Mouse (Mus musculus): ENCODE measurements around the gene Ppp1r1a. TPM values are rescaled to one million over a fixed set of nuclear protein-coding genes. Genes with fewer than 3 reads are reported as not detected.

Ppp1r1a gene
- total RNA-seq, 1 experiment: 14.1 TPM

GRCm38 (mm10) chr15:103484490-103484889, 53.3 kb downstream of the Ppp1r1a start:
- Histone ChIP-seq H3K27ac (ENCODE audit: insufficient read depth, low read depth, low read length, poor library complexity, severe bottlenecking) (no peak overlapping the region), H3K4me1 (ENCODE audit: control insufficient read depth in 2 of 2, insufficient read depth in 2 of 2, low read length in 2 of 2, poor library complexity in 1 of 2) (no peaks in the 10 kb centered on the region)
- TF ChIP-seq CHD2 (IDR thresholded peaks at IDR 0.05; ENCODE audit: low read depth, low read length) (no peak), ZNF384 (IDR thresholded peaks at IDR 0.05; ENCODE audit: low read depth, low read length) (no peak), ZC3H11A (IDR thresholded peaks at IDR 0.05; ENCODE audit: borderline replicate concordance, low read depth, low read length) (no peak), HCFC1 (IDR thresholded peaks at IDR 0.05; ENCODE audit: borderline replicate concordance, insufficient read depth, low read length) (no peak), MAFK (IDR thresholded peaks at IDR 0.05; ENCODE audit: insufficient read depth, low read depth, low read length) (no peak)

DNA sequence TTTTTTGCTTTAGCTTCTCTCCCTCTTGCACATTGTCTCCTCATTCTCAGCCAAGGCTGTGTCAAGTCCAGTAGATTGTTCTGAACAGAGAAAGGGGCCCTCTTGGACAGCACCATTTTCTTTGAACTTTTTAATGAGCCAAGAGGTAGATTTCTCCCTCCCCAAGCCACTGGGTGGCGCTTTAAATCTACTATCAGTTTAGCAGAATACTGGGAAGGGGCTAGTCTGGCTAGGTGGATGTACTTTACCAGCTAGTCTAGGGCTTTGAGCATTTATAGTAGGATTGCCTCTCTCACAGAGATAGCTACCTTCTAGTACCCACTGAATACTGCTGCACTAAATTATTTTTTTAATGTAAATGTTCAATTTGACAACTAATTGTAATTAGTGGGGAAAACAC, 55.3 kb downstream of the Ppp1r1a start:
- TF ChIP-seq MAFK (IDR thresholded peaks at IDR 0.05; ENCODE audit: insufficient read depth, low read depth, low read length): no peak
- TF ChIP-seq ZC3H11A (IDR thresholded peaks at IDR 0.05; ENCODE audit: borderline replicate concordance, low read depth, low read length): peak; percentile 73; the same call in 1 of the 2 replicates
- in situ Hi-C loops (cut with MboI; ENCODE audit: low sequenced_read_pairs in 2 of 2, unreplicated experiment in 2 of 2): no loop called here
- no peak overlapping the region for H3K4me3 ChIP-seq (ENCODE audit: insufficient read depth in 1 of 2, low read depth in 1 of 2, low read length in 2 of 2, poor library complexity in 1 of 2, severe bottlenecking in 1 of 2)
- no peak overlapping the region for H3K27ac ChIP-seq (ENCODE audit: insufficient read depth, low read depth, low read length, poor library complexity, severe bottlenecking)
- peak; percentile 50 for DNase-seq (ENCODE audit: low read depth, low spot score)
- H3K4me1 ChIP-seq (ENCODE audit: control insufficient read depth in 2 of 2, insufficient read depth in 2 of 2, low read length in 2 of 2, poor library complexity in 1 of 2): no peaks in the 10 kb centered on the region
- no peaks in the 10 kb centered on the region for H3K36me3 ChIP-seq (ENCODE audit: control insufficient read depth, insufficient read depth, low read length, poor library complexity, severe bottlenecking)
- H3K9ac ChIP-seq (ENCODE audit: insufficient read depth, low read depth, low read length, poor library complexity, severe bottlenecking): no peak overlapping the region
- no peaks in the 10 kb centered on the region for H3K9me3 ChIP-seq (ENCODE audit: control insufficient read depth, insufficient read depth, low read depth, low read length)

More at GRCm38 (mm10) chr15:103484490-103484889, 53.3 kb downstream of the Ppp1r1a start:
- no peak for DNase-seq (ENCODE audit: low read depth, low spot score)
- no peaks in the 10 kb centered on the region for H3K9me3 ChIP-seq (ENCODE audit: control insufficient read depth, insufficient read depth, low read depth, low read length)
- in situ Hi-C loops (cut with MboI; ENCODE audit: low sequenced_read_pairs in 2 of 2, unreplicated experiment in 2 of 2): no loop called here
- H3K4me3 ChIP-seq (ENCODE audit: insufficient read depth in 1 of 2, low read depth in 1 of 2, low read length in 2 of 2, poor library complexity in 1 of 2, severe bottlenecking in 1 of 2): no peak overlapping the region
- no peaks in the 10 kb centered on the region for H3K36me3 ChIP-seq (ENCODE audit: control insufficient read depth, insufficient read depth, low read length, poor library complexity, severe bottlenecking)
- H3K9ac ChIP-seq (ENCODE audit: insufficient read depth, low read depth, low read length, poor library complexity, severe bottlenecking): no peak overlapping the region

Other genes starting within 250 kb of the Ppp1r1a start
- 0.40 and 0.48 TPM in 2 replicates for gene Gpr84, start 227.4 kb downstream of the Ppp1r1a start, total RNA-seq (2012; rRNA removed)
- gene Zfp385a, start 197.9 kb downstream of the Ppp1r1a start, total RNA-seq (2012; rRNA removed): 2.7 and 5.9 TPM in 2 replicates
- gene Itga5, start 171.2 kb downstream of the Ppp1r1a start, total RNA-seq (2012; rRNA removed): 69.0 and 80.8 TPM in 2 replicates
- 3.4 and 4.9 TPM in 2 replicates for gene Gtsf1, start 107.5 kb downstream of the Ppp1r1a start, total RNA-seq (2012; rRNA removed)
- gene Gtsf2, start 89.5 kb downstream of the Ppp1r1a start, total RNA-seq (2012; rRNA removed): not detected in 2 replicates
- 6.6 and 11.0 TPM in 2 replicates for gene Nckap1l, start 84.2 kb downstream of the Ppp1r1a start, total RNA-seq (2012; rRNA removed)
- 12.0 and 19.7 TPM in 2 replicates for gene Pde1b, start 35.0 kb downstream of the Ppp1r1a start, total RNA-seq (2012; rRNA removed)
- not detected in 2 replicates for gene Glycam1, start 27.1 kb upstream of the Ppp1r1a start, total RNA-seq (2012; rRNA removed)
- gene Mucl1, start 217.5 kb upstream of the Ppp1r1a start, total RNA-seq (2012; rRNA removed): not detected in 2 replicates